Mouse (Mus musculus) G1E (cell line): ENCODE measurements around the gene Qrich2.

Experiments
- CTCF ChIP-seq: IDR thresholded peaks from 2 replicates; pipeline ENCODE4 v1.5.1; 2012; ENCODE audit warnings: low read depth, low read length, inconsistent platforms, mixed read lengths
- GATA1 ChIP-seq: IDR thresholded peaks from 2 replicates; pipeline ENCODE4 v1.6.1; 2012; ENCODE audit warnings: borderline replicate concordance, low read length, inconsistent platforms, mixed read lengths
- GATA2 ChIP-seq: IDR thresholded peaks from 2 replicates; pipeline ENCODE4 v1.6.1; 2012; ENCODE audit warnings: low read depth, low read length, inconsistent platforms, borderline replicate concordance
- POLR2AphosphoS5 ChIP-seq: IDR thresholded peaks from 2 replicates; pipeline ENCODE4 v1.6.1; 2012; ENCODE audit warnings: low read depth, low read length, inconsistent platforms; ENCODE audit not compliant: insufficient replicate concordance
- TAL1 ChIP-seq: conservative IDR thresholded peaks from 2 replicates; pipeline ENCODE4 v1.6.1; 2012; ENCODE audit warnings: low read depth, low read length, inconsistent platforms, mixed read lengths

DNA sequence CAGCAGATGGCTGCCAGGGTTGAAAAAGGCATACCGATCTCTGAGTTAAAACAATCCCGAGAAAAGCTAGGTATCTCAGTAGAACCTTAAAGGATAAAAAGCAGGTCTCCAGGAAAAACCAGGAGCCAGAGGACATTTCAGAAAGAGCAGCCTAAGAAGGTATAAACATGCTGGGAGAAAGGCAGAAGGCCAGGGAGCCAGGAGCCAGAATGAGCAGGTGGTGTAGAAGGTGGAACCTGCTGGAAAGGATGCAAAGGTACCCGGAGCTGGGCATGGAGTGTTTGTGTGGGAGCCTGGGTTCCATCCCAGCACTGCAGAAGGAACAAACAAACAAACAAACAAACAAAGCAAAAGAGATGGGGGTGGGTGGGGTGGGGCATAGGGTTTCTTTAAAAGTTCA is 16.7 kb downstream of the Qrich2 start:
- TF ChIP-seq TAL1: no peak
- no peak for TF ChIP-seq POLR2AphosphoS5
- TF ChIP-seq CTCF: no peak
- no peak for TF ChIP-seq GATA1
- TF ChIP-seq GATA2: no peak
